Mouse (Mus musculus) right cerebral cortex, postnatal 36 days (tissue): ENCODE data around the gene Cdkn2a.

Experiments
- DNase-seq, 2 experiments: peaks; one replicate each; pipeline ENCODE4 v3.0.0; 2022; ENCODE audit warnings: low spot score in 2 of 2, mixed read lengths in 1 of 2

Gene Cdkn2a

DNA sequence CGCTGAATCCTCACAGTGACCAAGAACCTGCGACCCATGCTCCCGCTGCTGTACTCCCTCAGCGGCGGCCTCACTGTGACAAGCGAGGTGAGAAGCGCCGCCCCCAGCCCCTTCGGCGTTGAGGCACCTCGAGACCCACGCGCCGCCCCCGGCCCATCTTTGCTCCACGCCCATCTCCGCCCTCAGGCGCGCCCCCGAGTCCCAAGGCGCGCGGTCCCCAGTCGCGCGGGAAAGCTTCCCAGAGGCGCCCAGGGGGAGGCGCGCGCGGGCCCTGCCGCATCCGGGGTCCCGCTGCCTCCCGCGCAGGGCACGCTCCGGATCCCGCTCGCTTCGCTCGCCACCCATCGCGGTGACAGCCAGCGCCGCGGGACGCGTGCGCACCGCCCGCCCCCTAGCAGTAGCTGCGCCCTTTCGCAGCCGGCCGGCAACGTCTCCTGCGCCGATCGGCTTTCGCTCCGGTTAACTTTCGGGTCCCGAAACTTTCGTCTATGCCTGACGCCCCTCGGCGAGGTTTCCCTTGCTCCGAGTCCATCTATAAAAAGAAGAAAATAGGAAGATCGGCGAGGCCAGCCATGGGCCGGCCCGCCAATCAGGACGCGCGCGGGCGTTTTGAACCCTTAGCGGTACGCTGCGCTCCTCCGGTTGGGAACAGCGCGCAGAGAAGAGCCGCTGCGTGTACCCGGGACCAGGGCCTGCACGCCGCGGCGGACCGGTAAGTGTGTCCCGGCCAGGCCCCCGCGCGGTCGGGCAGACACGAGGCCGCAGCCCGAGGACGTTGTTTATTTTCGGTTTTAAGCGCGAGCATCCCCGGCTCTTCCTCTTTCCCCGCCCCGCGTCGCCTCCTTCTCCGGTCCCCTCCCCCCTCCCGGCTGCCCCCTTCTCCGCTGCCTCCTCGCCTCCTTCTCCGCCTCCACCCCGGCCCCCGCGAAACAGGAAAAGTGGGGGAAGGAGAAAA is at the start of gene Cdkn2a:
Cdkn2a (minus strand) TSS at position 168 of the 955 bp plus-strand sequence.
- peak; percentile 7 to 29 for DNase-seq

DNA sequence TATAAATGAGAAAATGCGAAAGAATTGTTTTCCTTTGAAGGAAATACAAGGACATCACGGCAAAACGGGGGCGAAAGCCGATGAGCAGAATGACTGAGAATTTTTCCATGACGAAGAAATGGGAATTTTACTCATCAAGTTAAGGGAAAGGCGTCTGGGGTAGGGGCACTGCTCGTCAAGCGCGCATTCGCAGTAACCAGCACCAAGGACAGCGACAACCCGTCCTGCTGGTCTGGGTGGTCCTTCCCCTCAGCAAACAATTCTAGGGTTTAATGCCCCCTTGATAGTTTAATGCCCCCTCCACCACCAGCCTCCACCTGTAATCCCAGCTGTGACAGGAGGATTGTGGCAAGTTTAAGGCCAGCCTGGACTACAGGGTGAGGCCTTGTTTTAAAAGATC is 19.0 kb upstream of the Cdkn2a start:
- DNase-seq: no peak

DNA sequence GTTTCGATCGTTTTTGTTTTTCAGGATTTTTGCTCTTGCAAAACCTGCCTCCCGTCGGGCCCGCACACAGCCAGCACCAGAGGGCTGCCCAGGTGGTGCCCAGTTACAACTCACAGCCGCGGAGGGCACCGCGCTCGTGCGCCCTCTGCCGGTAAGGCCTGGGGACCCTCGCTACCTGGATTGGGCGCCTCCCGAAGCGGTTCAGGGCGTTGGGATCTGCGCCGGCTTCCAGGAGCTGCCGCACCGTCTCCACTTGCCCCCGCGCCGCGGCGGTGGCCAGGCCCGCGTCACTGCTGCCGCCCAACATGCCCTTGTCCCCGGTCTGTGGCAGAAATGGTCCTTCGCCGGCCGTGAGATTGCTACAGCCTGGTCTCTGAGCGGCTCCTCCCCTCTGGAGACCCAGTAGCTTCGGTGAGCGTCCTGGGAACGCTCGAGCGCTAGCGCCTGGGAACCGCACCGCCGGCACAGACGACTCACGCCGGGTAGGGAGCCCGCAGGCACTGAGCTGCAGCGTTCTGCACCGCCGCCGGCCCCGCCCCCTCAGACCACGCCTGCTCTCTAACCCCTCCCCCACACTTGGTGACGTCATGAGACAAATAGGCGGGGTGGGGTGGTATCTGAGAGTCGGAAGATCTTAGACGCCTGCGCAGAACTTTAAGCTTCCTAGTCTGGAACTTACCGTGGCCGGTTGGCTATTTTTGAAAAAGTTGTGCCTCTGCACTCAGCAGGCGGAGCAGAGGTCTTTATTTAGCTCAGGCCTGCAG is 16.2 kb upstream of the Cdkn2a start, which contains the start of gene Cdkn2b:
Cdkn2b (minus strand) TSS at position 549 of the 764 bp plus-strand sequence.
- DNase-seq: peak; percentile 39 to 51

DNA sequence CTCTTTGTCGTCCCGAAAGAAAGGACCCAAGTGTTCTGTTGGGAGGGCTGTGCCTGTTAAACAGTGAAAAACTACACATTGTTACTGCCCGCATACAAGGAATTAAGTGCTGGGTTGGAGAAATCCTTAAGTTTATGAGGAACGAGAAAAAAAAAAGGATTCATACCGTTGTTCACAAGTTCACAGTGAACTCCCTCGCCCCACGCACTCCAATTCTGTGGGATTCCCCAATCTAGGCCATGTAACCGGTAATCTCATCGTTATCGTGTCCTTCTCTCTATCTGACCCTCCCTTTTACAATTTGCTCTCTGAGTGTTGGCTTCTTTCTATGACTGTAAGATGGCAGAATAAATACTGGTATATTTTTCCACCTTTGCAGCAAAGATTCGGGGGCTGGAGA is 15.5 kb upstream of the Cdkn2a start:
- no peak for DNase-seq

DNA sequence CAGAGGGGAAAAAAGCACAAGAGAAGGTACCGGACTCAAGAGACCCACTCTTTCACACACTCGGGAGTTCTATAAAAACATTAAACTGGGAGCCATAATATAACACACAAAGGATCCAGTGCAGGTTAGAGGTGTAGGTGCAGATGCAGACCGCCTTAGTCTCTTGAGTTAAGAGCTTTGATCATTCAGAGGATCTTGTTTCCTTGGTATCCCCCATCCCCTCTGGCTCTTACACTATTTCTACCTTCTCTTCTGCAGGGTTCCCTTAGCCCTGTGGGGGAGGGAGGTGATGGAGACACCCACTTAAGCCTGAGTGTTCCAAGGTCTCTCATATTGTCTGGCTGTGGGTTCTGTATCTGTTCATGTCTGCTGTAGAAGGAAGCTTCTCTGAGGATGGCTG is 13.5 kb upstream of the Cdkn2a start:
- no peak for DNase-seq

DNA sequence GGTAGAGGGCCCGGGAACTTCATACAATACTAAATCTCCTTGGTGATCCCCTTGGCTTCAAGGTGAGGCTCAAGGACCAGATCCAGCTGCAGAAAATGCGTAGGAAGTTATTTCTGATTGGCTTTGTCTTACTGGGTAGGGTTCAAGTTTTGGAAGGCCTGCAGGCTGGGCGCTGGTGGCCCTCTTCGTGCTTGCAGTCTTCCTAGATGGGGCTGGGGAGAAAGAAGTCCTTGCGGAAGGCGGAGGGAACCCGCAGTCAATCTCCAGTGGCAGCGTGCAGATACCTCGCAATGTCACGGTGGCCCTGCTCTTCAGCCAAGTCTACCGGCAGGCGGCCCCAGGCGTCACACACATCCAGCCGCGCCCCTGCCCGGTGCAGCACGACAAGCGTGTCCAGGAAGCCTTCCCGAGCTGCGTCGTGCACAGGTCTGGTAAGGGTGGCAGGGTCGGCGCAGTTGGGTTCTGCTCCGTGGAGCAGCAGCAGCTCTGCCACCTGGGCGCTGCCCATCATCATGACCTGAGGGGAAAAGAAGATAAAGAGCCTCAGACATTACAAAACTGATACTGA is 12.4 kb upstream of the Cdkn2a start:
- DNase-seq: no peak

DNA sequence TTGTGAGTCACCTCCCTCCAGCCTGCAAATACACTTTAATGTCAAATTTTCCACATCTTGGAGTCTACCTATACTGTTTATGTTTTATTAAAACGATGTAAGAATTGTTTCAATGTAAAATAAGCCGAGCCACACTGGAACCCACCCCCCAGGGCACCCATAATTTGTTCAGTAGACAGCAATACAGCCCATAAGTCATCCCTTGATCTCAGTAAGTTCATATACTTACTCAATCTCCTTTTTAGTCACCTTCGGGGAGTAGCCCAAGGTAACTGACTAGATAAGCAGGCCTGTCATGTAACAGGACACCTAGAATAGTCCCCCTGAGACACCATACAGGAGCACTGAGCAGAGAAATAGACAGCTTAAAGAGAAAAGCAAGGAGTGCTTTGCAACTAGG is 11.2 kb upstream of the Cdkn2a start:
- DNase-seq: no peak

DNA sequence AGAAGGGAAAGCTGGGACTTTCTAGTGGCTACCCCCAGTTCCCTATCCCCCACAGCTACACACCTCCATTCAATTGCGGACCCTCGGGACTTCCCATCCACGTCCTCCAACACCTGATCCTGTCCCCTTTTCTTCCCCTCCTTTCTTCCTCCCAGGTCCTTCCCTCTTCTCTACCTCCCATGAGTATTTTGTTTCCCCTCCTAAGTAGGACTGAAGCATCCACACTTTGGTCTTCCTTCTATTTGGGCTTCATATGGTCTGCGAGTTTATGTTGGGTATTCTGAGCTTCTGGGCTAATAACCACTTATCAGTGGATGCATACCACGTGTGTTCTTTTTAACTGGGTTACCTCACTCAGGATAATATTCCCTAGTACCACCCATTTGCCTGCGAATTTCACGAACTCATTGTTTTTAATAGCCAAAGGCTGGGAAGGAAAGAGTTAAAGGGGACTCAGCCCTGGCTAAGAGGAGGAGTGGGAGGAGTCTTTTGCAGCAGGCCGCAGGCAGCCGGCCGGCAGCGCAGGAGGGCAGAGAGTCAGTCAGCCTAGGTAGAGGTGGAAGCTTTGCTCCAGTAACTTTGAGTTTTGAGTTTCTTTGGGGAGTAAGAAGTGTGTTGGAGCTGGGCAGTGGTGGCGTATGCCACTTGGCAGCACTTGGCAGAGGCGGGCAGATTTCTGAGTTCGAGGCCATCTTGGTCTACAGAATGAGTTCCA is 9.0 kb upstream of the Cdkn2a start:
- DNase-seq: no peak

DNA sequence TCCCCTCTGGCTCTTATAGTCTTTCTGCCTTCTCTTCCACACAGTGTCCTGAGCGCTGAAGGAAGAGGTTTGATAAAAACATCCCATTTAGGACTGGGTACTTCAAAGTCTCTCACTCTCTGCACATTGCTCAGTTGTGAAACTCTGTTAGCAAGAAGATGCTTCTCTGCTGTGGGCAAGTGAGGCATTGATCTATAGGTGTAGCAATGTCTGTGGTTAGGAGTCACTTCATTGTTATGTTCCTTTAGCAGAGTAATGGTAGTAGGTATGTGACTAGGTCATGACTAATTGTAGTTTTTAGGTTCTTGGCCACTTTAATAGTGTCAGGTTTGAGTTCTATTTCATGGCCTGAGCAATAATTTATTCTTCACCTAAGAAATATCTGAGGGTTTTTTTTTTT is 7.7 kb upstream of the Cdkn2a start:
- DNase-seq: no peak

DNA sequence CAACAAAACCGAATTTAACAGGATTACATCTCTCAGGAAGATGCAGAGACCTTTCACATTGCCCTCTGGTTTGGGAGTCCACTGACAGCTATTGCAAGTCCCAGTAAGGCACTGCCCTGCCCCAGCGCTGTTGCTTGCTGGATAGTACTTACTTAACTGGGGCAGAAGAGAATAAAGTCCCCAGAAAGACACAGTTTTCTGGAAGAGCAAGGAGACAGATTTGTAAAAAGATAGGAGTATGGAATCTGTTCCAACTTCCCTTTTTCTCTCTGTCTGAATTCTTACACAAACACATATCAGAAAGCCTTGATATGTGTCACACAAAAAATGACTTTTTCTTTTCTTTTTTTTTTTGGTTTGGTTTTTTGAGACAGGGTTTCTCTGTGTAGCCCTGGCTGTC is 5.3 kb upstream of the Cdkn2a start:
- no peak for DNase-seq

DNA sequence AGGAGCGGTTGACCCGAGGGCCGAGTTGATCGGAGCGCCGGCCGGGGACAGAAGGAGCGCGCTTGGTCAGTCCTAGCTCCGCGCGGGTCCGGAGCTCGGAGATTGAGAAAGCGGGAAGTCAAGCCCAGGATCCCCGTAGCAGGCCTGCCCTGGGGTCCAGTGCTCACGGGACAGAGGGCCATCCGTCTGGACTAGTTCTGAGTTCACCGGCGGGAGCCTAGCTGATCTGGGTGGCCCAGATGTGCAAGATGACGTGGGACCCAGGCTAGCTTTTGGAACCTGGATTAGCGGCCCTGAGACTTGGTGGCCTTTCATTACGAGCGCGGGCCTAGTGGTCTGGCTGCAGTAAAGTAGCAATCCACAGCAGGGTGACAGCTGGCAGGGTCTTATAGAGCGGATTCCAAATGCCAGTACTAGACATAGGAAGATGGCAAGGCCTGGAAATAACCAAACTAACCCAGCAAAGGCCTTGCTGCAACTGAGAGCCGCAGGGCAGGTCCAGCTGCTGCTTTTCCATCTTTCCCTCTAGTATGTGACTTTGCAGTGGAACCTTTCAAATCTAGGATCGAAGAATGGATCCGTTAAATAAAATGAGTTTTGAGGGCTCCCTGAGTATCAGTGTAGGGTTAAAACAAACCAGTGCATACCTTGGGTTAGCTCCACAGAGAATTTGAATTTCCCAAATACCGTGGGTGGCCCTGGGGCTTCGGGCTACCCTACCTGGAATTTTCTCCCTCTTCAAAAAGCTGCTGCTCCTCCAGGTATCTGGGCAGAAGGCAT is 1.2 kb upstream of the Cdkn2a start:
- no peak for DNase-seq

DNA sequence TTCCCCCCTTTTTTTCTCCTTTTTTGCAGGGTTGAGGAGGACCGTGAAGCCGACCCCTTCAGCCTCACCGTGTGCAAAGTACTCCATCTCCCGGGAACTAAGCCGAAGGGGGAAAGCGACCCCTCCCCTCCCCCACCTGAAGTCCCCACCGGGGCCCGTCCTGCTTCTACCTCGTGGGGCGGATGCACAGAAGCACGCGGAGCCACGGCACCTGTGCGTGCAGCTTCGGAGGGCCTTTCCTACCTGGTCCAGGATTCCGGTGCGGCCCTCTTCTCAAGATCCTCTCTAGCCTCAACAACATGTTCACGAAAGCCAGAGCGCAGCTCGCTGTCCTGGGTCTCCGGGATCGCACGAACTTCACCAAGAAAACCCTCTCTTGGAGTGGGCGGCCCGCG is 365 bp downstream of the Cdkn2a start:
- no peak for DNase-seq

DNA sequence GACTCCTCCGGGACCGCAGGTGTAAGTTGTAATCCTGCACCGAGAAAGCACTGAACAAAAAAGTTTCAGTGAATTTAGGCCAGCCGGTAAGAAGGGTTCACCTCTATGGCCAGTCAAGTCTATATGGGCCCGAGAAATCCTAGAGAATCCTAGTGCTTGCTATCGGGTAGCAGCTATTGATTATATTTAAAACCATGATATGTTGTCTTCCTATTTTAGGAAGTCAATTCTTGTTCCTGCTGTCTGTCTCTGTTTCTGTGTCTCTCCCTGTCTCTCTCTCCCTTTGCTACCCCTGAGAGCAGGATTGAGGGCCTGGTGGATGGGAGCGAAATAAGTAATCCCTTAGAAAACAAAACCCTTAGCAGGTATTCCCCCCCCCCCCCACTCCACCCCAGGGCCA is 937 bp downstream of the Cdkn2a start:
- no peak for DNase-seq

DNA sequence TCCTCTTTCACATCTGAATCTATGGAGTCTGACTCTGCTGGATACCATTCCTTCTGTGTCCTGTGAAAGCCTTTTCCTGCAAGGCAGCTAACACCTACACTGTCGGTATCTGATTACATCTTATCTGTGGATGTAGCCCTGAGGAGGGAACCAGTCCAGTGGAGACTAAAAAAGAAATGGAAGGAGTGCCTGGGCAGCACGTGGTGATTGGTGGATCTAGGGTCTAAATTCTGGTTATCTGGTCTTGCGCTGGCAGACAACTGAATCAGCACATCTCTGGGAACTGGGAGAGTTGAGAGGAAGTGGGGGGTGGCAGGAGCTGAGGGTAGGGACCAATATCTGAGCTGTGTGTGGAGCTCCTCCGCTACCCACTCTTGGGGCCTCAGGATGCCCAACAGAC is 5.4 kb downstream of the Cdkn2a start:
- no peak for DNase-seq

DNA sequence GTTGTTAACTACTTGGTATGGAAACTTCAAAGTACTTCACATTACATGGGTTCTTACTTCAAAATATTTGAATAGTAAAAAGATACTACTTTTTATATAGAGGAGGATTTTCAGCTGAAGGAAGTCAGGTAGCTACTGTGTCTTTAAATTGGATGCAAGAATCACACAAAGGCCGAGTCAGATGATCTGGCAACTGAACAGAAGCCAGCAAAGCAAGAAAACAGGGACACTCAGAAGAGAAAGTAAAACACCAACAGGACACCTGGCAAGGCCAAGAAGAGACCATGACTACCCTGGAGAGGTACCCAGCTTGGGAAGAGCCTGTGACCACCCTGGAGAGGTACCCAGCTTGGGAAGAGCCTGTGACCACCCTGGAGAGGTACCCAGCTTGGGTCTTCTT is 7.9 kb downstream of the Cdkn2a start:
- DNase-seq: no peak

DNA sequence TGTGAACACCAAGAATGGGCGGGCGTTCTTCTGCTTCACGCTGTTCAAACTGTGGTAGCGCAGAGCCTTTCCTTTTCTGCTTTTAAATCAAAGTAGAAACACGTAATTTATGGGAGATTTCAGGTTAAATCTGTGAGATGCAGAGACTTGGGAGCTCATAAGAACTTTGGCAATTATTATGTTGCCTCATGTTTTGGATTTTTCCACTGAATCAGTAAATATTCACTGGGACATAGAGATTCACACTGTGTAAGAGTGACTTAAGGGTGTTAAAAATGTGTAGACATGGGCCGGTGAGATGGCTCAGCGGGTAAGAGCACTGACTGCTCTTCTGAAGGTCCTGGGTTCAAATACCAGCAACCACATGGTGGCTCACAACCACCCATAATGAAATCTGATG is 8.8 kb downstream of the Cdkn2a start:
- no peak for DNase-seq

DNA sequence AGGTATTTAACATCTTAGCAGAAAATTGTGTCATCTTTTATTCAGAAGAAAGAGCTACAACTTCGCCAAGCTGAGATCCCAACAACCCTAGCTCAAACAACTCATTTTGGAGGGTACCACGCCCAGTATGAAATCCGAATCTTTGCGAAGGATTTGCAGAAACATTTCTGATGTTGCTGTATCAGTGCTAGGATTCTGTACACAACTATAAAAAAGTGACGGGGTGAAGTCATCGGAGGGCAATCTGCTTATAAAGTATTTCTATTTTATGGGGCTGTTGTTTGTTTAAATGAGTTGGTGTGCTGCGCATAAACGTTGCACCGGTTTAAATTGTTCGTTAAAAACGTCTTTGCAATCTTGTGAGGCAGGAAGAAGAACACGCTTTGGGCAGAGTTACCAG is 11.8 kb downstream of the Cdkn2a start:
- no peak for DNase-seq

DNA sequence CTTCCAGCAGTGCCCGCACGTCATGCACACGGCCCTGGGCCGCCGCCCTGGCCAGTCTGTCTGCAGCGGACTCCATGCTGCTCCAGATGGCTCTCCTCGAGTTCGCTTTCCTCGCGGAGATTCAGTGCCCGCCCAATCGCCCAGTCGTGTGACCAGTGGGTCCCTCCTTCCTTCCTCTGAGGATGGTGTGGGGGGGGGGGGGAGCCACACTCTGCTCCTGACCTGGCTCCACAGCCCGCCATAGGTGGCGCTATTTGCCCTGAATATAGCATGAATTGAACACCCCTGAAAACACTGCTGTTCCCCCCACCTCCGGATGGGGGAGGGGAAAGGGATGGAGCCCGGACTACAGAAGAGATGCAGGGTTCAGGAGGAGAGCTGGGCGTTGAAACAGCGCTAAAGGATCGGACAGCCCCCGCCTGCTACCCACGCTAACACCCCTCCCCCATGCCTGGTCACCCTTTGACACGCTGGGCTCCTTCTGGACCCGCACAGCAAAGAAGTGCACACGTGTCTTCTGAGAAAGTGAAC is 12.4 kb downstream of the Cdkn2a start:
- DNase-seq: no peak

DNA sequence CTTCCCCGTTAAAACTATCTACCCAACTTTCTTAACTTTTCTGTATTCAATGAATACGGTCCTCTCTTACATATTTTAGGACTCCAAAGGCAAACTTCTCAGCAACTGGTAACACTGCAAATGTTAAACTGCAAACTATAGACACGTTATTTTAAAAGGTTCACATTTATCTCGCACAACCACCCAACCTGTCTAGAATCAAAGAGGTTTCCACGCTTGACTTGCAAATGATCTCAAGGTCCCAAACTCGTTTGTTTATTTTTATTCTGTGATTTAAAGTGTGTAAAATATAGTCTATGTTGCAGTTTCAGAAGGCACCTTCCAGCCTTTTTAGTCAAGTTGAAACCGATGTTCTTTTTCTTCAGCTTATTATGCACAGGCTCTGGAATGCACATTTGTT is 13.2 kb downstream of the Cdkn2a start:
- no peak for DNase-seq

DNA sequence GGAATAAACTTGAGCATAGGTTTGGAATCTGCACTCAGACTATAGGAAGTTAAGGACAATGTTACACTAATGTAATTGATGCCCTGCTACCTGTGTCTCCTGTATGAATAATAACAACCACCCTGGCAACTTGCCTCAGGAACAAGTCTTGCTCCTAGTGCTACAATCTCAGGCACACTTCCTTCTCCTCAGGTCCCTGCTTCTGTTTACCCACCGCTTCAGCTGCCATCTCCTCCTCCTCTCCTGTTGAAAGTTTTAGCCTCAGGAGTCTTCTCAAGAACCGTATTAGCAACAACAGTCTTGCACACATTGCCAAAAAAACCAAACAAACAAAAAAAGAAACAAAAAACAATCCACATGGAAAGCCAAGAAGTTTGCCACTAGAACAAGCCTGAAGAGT is 14.8 kb downstream of the Cdkn2a start:
- DNase-seq: no peak

DNA sequence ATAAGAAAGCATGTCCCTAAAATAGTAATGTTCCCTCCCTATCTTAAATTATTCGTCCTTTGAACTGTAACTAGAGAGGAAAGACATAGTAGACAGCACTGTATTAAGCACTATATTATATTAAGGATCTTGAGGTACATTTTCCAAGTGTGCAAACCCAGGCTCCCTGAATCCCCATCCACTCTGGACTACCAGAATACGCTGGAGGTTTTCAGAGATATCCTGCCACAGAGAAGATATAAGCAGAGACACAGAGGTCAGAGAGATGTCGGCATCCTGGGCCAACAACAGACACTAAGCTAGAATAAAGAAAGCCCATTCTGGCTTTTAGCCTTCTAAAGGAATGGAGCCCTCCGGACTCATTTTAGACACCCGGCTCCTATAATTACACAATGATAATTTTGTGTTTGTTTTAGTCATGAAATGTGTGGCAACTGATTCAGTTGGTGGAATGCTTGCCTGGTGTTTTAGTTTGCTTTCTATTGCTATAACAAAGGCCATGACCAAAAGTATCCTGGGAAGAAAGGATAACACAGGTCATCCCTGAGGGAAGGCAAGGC is 17.0 kb downstream of the Cdkn2a start:
- DNase-seq: no peak
